Mouse (Mus musculus): ENCODE measurements at regions not wholly inside any gene's neighbourhood (a gene's known extent, or its start where the extent isn't known, plus 50 kb on each side); places are given as distances from the start of the nearest gene placed in this dataset.

- TF ChIP-seq CTCF (IDR thresholded peaks at IDR 0.05; ENCODE audit: low read depth) (no peak), EP300 (IDR thresholded peaks at IDR 0.05; ENCODE audit: low read depth) (no peak)
Observed at GRCm38 (mm10) chr15:67417742-67418163, 917.0 kb upstream of the Lrrc6 start.
